Mouse (Mus musculus) embryonic fibroblast, embryonic 13.5 days (primary cell): ENCODE results near the gene Nup155. TPM values are rescaled to one million over a fixed set of nuclear protein-coding genes. Genes with fewer than 3 reads are reported as not detected.
"Not testable (repeated sequence)": the region's sequence is repeated elsewhere in the genome, so short reads cannot be mapped to it uniquely, and the experiment has no call there.

Experiments
- H3K27ac ChIP-seq: 2 replicates; pipeline ENCODE4 v1.5.1; 2012; ENCODE audit warnings: low read length, control low read depth, inconsistent platforms; ENCODE audit not compliant: insufficient read depth
- H3K4me1 ChIP-seq: 2 replicates; pipeline ENCODE4 v1.6.1; 2011; ENCODE audit warnings: low read length; ENCODE audit not compliant: control insufficient read depth, insufficient read depth
- H3K4me3 ChIP-seq: 2 replicates; pipeline ENCODE4 v1.5.1; 2011; ENCODE audit warnings: mild to moderate bottlenecking, control low read depth, low read length; ENCODE audit not compliant: insufficient read depth
- CTCF ChIP-seq: IDR thresholded peaks from 2 replicates; pipeline ENCODE4 v1.5.1; 2011; ENCODE audit warnings: mild to moderate bottlenecking, control low read depth, low read length, moderate library complexity, borderline replicate concordance; ENCODE audit not compliant: insufficient read depth
- POLR2A ChIP-seq: IDR thresholded peaks from 2 replicates; pipeline ENCODE4 v1.6.1; 2011; ENCODE audit warnings: low read depth, mild to moderate bottlenecking, control low read depth, low read length, moderate library complexity
- polyA plus RNA-seq: library from polyadenylated mRNA; stranded (reverse); fragments of >200 nt; gene quantifications from 2 replicates; pipeline ENCODE4 v1.2.4, GENCODE M21; 2011; ENCODE audit warnings: low read depth; ENCODE audit not compliant: missing spikeins, insufficient read length

The Nup155 gene
- polyA plus RNA-seq, result 42.4 and 46.3 TPM in 2 replicates

GRCm38 (mm10) chr15:8108966-8109743, at the start of gene Nup155:
TSS of gene Nup155 (plus strand) at chr15:8109273.
- TF ChIP-seq POLR2A (peak; percentile 69), CTCF (no peak)
- peak within 1 kb of the TSS; percentile 65 for H3K4me3 ChIP-seq
- peak within 1 kb of the TSS; percentile 36; the same call in 1 of the 2 replicates for H3K27ac ChIP-seq
- H3K4me1 ChIP-seq, result no peaks in the 10 kb centered on the region

- Histone ChIP-seq H3K27ac (no peak overlapping the region), H3K4me1 (no peaks in the 10 kb centered on the region), H3K4me3 (no peak overlapping the region)
- TF ChIP-seq CTCF (no peak), POLR2A (no peak)
These were observed 43.9 kb upstream of the Nup155 start for GRCm38 (mm10) chr15:8065221-8065620.

DNA sequence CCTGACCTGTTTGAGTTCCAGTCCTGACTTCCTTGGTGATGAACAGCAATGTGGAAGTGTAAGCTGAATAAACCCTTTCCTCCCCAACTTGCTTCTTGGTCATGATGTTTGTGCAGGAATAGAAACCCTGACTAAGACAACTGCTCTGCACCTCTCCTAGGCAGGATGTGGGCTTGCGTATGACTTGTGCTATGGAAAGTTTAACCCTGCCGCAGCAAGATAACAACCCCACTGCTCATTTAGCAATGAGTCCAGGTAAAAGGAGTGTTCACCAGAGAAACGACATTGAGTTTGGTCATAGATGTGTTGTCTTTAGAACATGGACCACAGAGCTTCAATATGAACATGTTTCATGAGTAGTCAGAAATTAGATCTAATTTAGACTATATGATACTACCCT, 35.9 kb upstream of the Nup155 start:
- H3K27ac ChIP-seq, H3K4me1 ChIP-seq, H3K4me3 ChIP-seq: not testable (repeated sequence)

DNA sequence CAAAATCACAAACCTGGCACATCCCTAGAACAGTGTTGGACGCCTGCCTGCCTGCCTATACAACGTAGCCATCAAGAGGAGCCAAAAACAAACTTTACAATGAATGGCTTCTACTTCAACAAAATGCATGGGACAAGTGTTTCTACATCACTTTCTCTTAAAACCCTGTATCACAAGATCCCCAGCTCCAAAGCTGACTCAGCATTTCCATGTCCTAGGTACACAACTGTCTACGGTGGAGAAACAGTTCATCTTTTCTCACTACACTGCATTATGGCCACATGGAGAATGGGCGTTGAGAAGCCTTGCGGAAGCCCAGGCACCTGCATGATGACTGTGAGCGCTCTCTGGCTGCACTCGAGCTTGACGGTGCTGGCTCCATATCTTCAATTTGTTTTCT, 26.9 kb upstream of the Nup155 start:
- no peaks in the 10 kb centered on the region for H3K4me1 ChIP-seq
- no peak overlapping the region for H3K27ac ChIP-seq
- H3K4me3 ChIP-seq, result no peak overlapping the region
- TF ChIP-seq POLR2A (no peak), CTCF (no peak)

GRCm38 (mm10) chr15:8087293-8087692, 21.8 kb upstream of the Nup155 start:
- TF ChIP-seq POLR2A (no peak), CTCF (no peak)
- no peak overlapping the region for H3K27ac ChIP-seq
- H3K4me3 ChIP-seq, result no peak overlapping the region
- H3K4me1 ChIP-seq, result no peaks in the 10 kb centered on the region

GRCm38 (mm10) chr15:8088715-8089114, 20.4 kb upstream of the Nup155 start:
- no peaks in the 10 kb centered on the region for H3K4me1 ChIP-seq
- no peak overlapping the region for H3K27ac ChIP-seq
- no peak for TF ChIP-seq CTCF
- TF ChIP-seq POLR2A, result no peak
- no peak overlapping the region for H3K4me3 ChIP-seq

DNA sequence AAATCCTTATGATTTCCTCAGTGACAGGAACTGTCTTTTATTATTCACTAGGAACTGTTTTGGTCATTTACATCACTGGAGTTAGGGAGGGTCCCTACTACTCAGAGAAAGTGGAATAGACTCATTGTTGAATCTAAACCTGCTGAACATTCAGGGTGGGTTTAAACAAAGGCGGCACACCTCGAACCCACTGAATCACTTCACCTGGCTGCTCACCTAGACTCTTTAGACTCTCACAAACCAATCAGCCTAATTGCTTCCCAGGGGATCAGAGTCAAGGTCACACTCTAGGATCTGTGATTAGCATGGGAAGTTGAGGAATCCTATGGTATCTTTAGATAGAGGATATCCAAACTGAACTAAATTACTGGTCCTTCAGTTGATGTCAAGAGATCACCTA, 18.4 kb upstream of the Nup155 start:
- H3K4me1 ChIP-seq, result no peaks in the 10 kb centered on the region
- TF ChIP-seq POLR2A (no peak), CTCF (no peak)
- H3K27ac ChIP-seq, result no peak overlapping the region
- H3K4me3 ChIP-seq, result no peak overlapping the region

- H3K4me3 ChIP-seq, H3K4me1 ChIP-seq, H3K27ac ChIP-seq: not testable (repeated sequence)
These were observed 16.4 kb upstream of the Nup155 start for GRCm38 (mm10) chr15:8092668-8093067.

GRCm38 (mm10) chr15:8097853-8098252, 11.2 kb upstream of the Nup155 start:
- Histone ChIP-seq H3K4me1 (no peaks in the 10 kb centered on the region), H3K4me3 (peak overlapping the region; percentile 51), H3K27ac (no peak overlapping the region)
- TF ChIP-seq POLR2A, result no peak
- TF ChIP-seq CTCF, result peak; percentile 26; the same call in 1 of the 2 replicates

DNA sequence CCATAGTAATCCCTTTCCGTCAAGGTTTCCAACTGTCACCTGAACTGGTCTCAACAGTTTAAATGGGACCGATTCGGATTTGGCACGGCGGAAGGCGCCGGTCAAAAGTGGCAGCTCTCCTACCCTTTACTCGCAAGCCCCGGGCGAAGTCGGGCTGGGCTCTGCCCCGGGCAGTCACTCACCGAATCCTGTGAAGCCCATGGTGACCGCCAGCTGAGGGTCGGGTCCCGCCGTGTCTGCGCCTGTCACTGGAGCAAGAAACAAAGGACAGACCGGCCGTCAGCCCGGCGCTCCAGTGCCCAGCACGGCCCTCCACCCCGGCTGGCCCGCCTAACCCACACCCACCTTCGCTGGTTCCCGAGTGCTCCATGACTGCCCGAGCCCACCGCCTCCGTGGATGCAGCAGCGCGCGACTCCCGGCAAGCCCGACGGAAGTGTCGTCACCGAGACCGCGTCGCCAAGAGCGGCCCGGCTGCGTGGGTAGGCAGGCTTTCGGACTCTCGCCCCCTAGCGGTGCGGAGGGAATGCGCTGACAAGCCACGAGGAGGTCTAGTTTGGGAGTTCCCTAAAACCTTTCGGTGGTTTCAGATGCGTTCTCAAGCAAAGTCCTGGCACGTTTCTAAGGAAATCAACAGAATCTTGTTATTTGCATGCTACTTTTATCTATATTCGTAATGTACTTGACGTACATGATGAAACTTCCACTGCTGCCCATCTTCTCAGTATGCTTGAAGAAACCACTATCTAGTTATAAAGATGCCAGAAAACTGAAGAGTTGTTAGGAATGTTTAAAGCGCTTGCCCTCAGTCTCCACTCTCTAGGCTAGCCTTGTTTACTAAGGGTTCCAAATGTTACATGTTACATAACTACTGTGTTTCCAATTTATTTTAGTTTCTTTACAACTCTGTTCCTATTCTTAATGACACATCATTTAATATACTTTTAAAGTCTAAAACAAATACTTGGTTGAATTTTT, 10.0 kb upstream of the Nup155 start, which contains the start of gene Wdr70:
Gene Wdr70, minus strand, starts transcription at position 436 of the 976 bp plus-strand sequence.
- peak within 1 kb of the TSS; percentile 92 for H3K4me3 ChIP-seq
- no peak within 1 kb of the TSS for H3K27ac ChIP-seq
- TF ChIP-seq CTCF (peak; percentile 96), POLR2A (peak; percentile 84)
- no peaks in the 10 kb centered on the region for H3K4me1 ChIP-seq

DNA sequence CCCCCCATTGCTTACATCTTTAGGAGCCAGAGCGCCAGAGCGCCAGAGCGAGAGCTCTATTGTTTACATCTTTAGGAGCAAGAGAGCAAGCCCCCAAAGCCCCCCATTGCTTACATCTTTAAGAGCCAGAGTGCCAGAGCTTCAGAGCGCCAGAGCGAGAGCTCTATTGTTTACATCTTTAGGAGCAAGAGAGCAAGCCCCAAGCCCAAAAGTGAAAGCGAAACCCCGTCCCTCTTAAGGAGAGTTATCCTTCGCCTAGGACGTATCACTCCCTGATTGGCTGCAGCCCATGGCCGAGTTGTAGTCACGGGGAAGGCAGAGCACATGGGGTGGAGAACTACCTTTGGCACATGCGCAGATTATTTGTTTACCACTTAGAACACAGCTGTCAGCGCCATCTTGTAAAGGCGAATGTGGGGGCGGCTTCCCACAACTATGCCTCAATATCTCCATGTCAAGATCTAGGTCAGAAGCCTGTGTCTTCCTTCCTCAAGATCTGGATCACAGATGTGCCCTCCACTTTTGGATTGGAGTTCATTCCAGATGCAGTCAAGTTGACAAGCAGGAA, 7.0 kb upstream of the Nup155 start:
- not testable (repeated sequence) for H3K4me1 ChIP-seq, H3K27ac ChIP-seq

More for the DNA sequence above, 7.0 kb upstream of the Nup155 start:
- H3K4me3 ChIP-seq, result not testable (repeated sequence)
